Mouse (Mus musculus): ENCODE data around the gene Itga8.

GRCm38 (mm10) chr2:12157001-12157400 is 144.7 kb downstream of the Itga8 start:
- no peak for TF ChIP-seq HCFC1 (IDR thresholded peaks at IDR 0.05; ENCODE audit: low read depth, low read length)
- no peak for TF ChIP-seq POLR2A (IDR thresholded peaks at IDR 0.05; ENCODE audit: low read depth, low read length)
- TF ChIP-seq ETS1 (conservative IDR thresholded peaks at IDR 0.05; ENCODE audit: low read depth, low read length) = no peak
- TF ChIP-seq USF1 (IDR thresholded peaks at IDR 0.05; ENCODE audit: low read depth, low read length) = no peak
- TF ChIP-seq TCF12 (IDR thresholded peaks at IDR 0.05; ENCODE audit: low read depth, low read length) = no peak
- TF ChIP-seq MAX (IDR thresholded peaks at IDR 0.05; ENCODE audit: low read length) = no peak
- no peak for TF ChIP-seq MYC (IDR thresholded peaks at IDR 0.05; ENCODE audit: low read depth, low read length)
- TF ChIP-seq ZNF384 (IDR thresholded peaks at IDR 0.05; ENCODE audit: low read depth, low read length) = no peak
- TF ChIP-seq JUN (IDR thresholded peaks at IDR 0.05; ENCODE audit: insufficient read depth, low read depth, low read length) = no peak
- TF ChIP-seq CTCF (conservative IDR thresholded peaks at IDR 0.05 in 1 of 2, IDR thresholded peaks at IDR 0.05 in 1 of 2; ENCODE audit: low read depth in 2 of 2, low read length in 2 of 2) = no peak
- TF ChIP-seq ZC3H11A (IDR thresholded peaks at IDR 0.05; ENCODE audit: low read depth, low read length) = no peak

All from CH12.LX (cell line).